Mouse (Mus musculus) heart, embryonic 16.5 days (tissue): Measurements from ENCODE around the gene Exoc5. TPM values are rescaled to one million over a fixed set of nuclear protein-coding genes. Genes with fewer than 3 reads are reported as not detected.
A peak's percentile ranks its signal among the peaks of the same experiment; 100 is the strongest.
"Not testable (repeated sequence)": the region's sequence is repeated elsewhere in the genome, so short reads cannot be mapped to it uniquely, and the experiment has no call there.

Experiments
- ATAC-seq: fragments of 200-750 bp; cut with Nextera tagmentation; replicated peaks from 2 replicates; pipeline ENCODE4 v1.8.0; 2017; ENCODE audit warnings: moderate number of reproducible peaks; ENCODE audit not compliant: insufficient read depth, low FRiP score; ENCODE audit errors: extremely low read depth
- H3K27ac ChIP-seq: fragments of 300-500 bp; sonication (generic); 2 replicates; pipeline ENCODE4 v1.5.1; 2014; ENCODE audit warnings: mild to moderate bottlenecking, low read length, control low read depth, moderate library complexity
- H3K27me3 ChIP-seq: fragments of 300-500 bp; sonication (generic); 2 replicates; pipeline ENCODE4 v1.6.1; 2014; ENCODE audit warnings: low read length, mixed read lengths; ENCODE audit not compliant: control insufficient read depth, insufficient read depth
- H3K36me3 ChIP-seq: fragments of 300-500 bp; sonication (generic); 2 replicates; pipeline ENCODE4 v1.6.1; 2014; ENCODE audit not compliant: control insufficient read depth, insufficient read depth
- H3K4me1 ChIP-seq: fragments of 300-500 bp; sonication (generic); 2 replicates; pipeline ENCODE4 v1.6.1; 2014; ENCODE audit warnings: low read length, mixed read lengths; ENCODE audit not compliant: control insufficient read depth, insufficient read depth
- H3K4me2 ChIP-seq: fragments of 300-500 bp; sonication (generic); 2 replicates; pipeline ENCODE4 v1.6.1; 2014; ENCODE audit warnings: low read depth, mild to moderate bottlenecking, control low read depth, low read length
- H3K4me3 ChIP-seq: fragments of 300-500 bp; sonication (generic); 2 replicates; pipeline ENCODE4 v1.5.1; 2014; ENCODE audit warnings: mild to moderate bottlenecking, control low read depth, low read length
- H3K9ac ChIP-seq: fragments of 300-500 bp; sonication (generic); 2 replicates; pipeline ENCODE4 v1.6.1; 2014; ENCODE audit warnings: low read length, control low read depth
- H3K9me3 ChIP-seq: fragments of 300-500 bp; sonication (generic); replicated peaks from 2 replicates; pipeline ENCODE4 v1.6.1; 2016; ENCODE audit warnings: low read length; ENCODE audit not compliant: control insufficient read depth
- WGBS: fragments of 180-500 bp; shearing (Covaris S2); extraction: QIAGEN DNeasy Blood & Tissue Kit; methylation state at CpG from one replicate; pipeline ENCODE4 v1.1.7; 2014; 5-methylcytosine and 5-hydroxymethylcytosine counted together
- polyA plus RNA-seq: library from polyadenylated mRNA; unstranded; fragments of >200 nt; fragmentation: Nextera tagmentation; extraction: Ambion mirVana; gene quantifications from 2 replicates; pipeline ENCODE4 v1.2.1, GENCODE M21; 2015

Gene Exoc5
- polyA plus RNA-seq: 31.5 and 35.3 TPM in 2 replicates

DNA sequence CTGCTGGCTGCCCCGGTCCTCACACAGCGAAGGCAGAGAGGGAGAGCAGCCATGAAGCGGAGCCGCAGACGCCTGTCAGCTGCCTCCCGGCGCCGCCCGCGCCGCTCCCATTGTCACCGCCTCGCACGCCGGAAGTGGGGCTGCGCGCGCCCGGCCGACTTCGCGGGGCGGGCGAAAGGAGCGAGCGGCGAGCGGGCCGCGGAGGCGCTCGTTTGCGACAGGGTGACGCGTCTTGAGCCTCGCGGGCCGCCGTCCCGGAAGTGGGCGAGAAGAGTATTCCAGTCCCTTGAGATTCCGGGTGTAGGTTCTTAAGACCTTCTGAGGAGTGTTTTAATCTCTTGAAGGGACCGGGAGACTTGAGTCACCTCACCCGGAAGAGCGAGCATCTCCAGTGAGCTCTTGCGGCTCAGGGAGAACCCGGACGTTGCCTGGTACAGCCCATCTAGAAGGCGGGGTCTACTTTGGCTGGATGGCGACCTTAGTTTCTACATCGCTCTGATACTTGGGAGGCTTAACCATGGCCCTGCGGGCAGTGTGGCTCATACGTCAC lies at the start of gene Exoc5:
Gene Exoc5, minus strand, starts transcription at position 380 of the 550 bp plus-strand sequence.
- no peaks in the 10 kb centered on the region for H3K36me3 ChIP-seq
- peak within 1 kb of the TSS; percentile 88 for H3K9ac ChIP-seq
- WGBS: under 1% methylated on average over 52 of the region's 53 CpGs
- no peaks in the 10 kb centered on the region for H3K27me3 ChIP-seq
- peak; percentile 97 for ATAC-seq
- H3K4me1 ChIP-seq: peaks cover 13% of the 10 kb centered on the region
- no peaks in the 10 kb centered on the region for H3K9me3 ChIP-seq
- H3K4me3 ChIP-seq: peak within 1 kb of the TSS; percentile 79
- peak within 1 kb of the TSS; percentile 78 for H3K4me2 ChIP-seq
- H3K27ac ChIP-seq: peak within 1 kb of the TSS; percentile 95

DNA sequence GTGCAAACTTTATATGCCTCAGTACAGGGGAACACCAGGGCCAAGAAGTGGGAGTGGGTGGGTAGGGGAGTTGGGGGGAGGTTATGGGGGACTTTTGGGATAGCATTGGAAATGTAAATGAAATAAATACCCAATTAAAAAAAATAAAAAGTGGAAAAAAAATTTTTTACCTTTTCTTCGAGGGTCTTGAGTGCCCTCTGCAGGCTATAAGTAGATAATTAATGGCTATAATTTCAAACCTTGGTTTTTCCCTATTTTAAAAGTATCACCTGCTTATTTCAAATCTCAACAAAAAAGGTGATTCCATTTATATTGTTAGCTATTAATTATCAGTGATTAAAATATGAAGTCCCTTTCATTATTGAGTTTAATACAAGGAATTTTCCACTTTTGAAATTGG lies 25.3 kb upstream of the Exoc5 start:
- H3K4me2 ChIP-seq, H3K4me1 ChIP-seq, H3K36me3 ChIP-seq, H3K27ac ChIP-seq, H3K9ac ChIP-seq, H3K4me3 ChIP-seq, ATAC-seq, H3K9me3 ChIP-seq, H3K27me3 ChIP-seq: not testable (repeated sequence)
- 53% methylated on average over 1 of the region's 1 CpGs for WGBS

DNA sequence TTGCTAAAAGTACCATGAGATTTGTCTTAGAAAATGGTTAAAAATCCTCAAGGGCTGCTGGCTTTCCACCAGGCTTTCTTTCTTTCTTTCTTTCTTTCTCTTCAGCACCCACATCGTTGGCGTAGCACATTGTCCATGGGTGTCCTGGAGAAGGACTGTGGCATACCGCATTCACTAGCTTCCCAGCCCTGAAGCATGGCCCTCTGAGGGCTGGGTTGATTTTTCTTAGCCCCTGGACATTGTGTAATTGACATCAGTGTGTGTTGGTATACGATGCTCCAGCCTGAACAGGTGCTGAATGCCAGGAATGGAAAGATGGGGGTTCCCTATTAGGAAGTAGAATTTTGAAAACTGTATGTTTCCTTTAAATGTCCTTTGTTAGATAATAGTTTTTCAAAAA lies 24.8 kb upstream of the Exoc5 start:
- Histone ChIP-seq H3K36me3 (peaks cover 12% of the 10 kb centered on the region), H3K9me3 (no peaks in the 10 kb centered on the region), H3K27me3 (no peaks in the 10 kb centered on the region), H3K4me3 (no peak overlapping the region), H3K4me2 (no peak overlapping the region), H3K27ac (no peak overlapping the region), H3K9ac (no peak overlapping the region), H3K4me1 (no peaks in the 10 kb centered on the region)
- no peak for ATAC-seq
- 90% methylated on average over 4 of the region's 4 CpGs for WGBS

DNA sequence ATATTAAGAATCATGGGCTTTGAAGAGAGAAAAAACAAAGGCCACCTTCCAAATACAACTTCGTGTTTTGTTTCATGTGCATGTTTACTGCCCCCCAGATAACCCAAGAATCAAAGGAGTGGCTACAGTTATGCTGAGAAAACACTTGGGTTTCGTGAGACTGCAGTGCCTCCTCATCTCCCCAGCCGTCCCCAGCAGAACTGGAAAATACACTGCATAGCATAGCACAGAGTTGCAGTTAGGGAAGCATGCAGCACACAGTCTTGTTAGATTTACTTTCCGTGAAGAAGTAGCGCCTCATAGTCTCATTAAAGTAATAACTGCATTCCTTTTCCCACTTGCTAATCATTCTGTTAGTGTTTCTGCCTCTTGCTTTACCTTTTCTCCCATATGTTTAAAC lies 23.6 kb upstream of the Exoc5 start:
- ATAC-seq: no peak
- no peak overlapping the region for H3K4me3 ChIP-seq
- no peaks in the 10 kb centered on the region for H3K4me1 ChIP-seq
- H3K27me3 ChIP-seq: no peaks in the 10 kb centered on the region
- no peak overlapping the region for H3K4me2 ChIP-seq
- WGBS: 68% methylated on average over 5 of the region's 5 CpGs
- H3K9ac ChIP-seq: no peak overlapping the region
- H3K9me3 ChIP-seq: no peaks in the 10 kb centered on the region
- no peak overlapping the region for H3K27ac ChIP-seq
- peaks cover 12% of the 10 kb centered on the region for H3K36me3 ChIP-seq

DNA sequence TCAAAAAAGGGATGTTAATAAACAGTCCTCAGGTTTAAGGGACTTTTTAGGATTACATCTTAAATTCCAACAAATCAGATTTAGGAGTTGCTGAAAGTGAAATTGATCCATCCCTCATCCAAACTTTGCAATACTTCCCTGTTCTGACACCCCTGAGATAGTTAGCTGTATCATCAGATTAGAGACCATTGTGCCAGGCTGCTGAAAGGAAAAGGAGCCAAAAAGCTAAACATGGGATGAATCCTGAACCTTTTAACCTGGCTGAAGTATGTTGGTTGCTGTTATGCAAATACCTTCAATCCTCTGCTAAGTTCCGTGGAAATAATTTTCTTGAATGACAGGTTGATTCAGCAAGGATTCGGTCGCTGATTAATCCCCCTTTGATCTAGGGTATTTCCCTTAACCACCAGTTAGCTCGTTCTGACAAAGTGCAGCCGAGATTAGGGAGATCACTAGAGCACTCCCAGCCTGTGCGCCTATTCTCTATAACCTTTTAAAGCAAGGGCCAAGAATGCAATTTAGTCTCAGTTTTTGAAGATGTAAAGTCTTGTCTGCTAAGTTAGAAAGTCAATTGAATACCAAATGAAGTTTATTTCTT lies 23.1 kb upstream of the Exoc5 start:
- WGBS: 40% methylated on average over 6 of the region's 6 CpGs
- no peak overlapping the region for H3K4me2 ChIP-seq
- H3K4me3 ChIP-seq: no peak overlapping the region
- ATAC-seq: no peak
- H3K9ac ChIP-seq: no peak overlapping the region
- H3K4me1 ChIP-seq: no peaks in the 10 kb centered on the region
- H3K27me3 ChIP-seq: no peaks in the 10 kb centered on the region
- H3K9me3 ChIP-seq: no peaks in the 10 kb centered on the region
- peaks cover 12% of the 10 kb centered on the region for H3K36me3 ChIP-seq
- no peak overlapping the region for H3K27ac ChIP-seq

DNA sequence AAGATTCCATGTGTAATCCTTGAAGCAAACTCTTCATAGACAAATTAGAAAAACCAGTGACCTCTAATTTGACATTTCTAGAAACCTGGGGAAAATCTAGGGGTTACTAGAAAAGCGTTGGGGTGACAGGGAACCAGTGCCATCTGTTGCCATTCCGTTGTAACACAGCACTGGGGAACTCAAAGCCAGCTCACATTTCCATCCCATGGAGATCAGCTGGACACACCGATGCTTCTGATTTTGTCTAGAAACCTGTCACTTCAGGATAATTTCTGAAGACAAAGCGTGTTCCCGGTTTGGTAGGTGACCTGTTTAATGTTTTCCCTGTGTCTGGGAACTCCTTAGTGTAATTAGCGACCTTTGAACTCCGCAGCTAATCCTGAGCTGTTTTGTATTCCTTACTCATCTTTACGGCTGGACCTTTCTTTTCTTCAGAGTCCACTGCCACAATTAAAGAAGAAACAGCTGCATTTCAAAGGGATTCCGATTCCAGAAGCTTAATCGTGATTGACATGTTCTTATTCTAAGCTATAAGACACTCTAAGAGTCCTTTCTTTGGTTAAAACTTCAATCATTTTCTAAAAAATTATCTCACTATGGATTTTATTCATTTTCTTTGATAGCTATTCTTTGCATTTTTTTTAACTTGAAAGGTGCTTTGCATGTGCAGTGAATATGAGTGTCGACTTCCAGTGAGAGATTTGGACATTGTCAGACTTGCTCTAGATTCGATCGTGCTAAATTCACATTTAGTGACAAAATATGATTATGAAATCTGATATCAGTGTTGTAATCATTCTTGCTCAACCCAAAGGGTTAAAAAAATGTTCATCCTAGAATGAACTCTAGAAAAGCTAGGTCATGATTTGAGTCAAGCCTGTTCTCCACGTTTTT lies 21.9 kb upstream of the Exoc5 start:
- H3K4me2 ChIP-seq: no peak overlapping the region
- H3K4me1 ChIP-seq: no peaks in the 10 kb centered on the region
- no peak overlapping the region for H3K27ac ChIP-seq
- no peak overlapping the region for H3K4me3 ChIP-seq
- H3K27me3 ChIP-seq: no peaks in the 10 kb centered on the region
- no peak overlapping the region for H3K9ac ChIP-seq
- no peak for ATAC-seq
- no peaks in the 10 kb centered on the region for H3K9me3 ChIP-seq
- H3K36me3 ChIP-seq: peaks cover 12% of the 10 kb centered on the region
- 83% methylated on average over 14 of the region's 14 CpGs for WGBS

DNA sequence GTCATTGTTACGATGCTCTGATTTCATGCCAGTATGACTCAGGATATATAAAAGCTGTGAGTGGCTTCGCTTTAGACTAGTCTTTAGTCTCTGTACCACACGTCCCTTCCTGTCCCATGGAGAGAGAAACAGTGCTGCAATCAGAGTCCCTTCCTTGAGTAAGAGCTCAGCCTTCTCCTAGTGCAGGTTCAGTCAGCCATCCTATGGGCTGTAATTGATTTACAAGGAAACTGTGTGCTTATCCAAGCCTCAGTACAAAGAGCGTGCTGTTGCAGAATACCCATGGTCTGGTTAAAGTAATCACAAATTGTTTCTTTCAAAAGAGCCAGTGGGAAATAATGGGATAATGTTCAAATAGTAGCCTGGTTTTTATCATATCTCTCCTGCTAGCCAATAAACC lies 20.1 kb upstream of the Exoc5 start:
- Histone ChIP-seq H3K4me2 (no peak overlapping the region), H3K36me3 (peaks cover 14% of the 10 kb centered on the region), H3K27ac (no peak overlapping the region), H3K9ac (no peak overlapping the region), H3K4me1 (no peaks in the 10 kb centered on the region), H3K27me3 (no peaks in the 10 kb centered on the region), H3K4me3 (no peak overlapping the region), H3K9me3 (no peaks in the 10 kb centered on the region)
- WGBS: 86% methylated on average over 4 of the region's 4 CpGs
- no peak for ATAC-seq

DNA sequence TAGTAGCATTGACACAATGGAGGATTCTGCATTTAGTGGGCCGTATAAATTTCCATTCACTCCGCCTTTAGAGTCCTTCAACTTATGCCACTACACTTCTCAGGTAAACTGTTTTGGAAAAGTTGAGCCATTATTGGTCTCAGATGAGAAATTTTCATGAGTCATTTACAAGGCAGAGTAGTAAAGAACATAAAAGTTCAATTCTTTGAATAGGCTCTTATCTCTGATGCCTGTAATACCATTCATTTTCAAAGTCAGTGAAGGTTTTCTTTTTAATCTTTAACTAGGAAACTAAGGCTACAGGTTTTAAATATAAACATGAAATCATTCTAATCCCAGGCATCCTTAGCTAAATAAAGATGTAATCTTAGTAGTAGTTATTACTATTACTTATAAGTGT lies 12.4 kb upstream of the Exoc5 start:
- Histone ChIP-seq H3K9me3 (no peaks in the 10 kb centered on the region), H3K27ac (no peak overlapping the region), H3K4me2 (no peak overlapping the region), H3K4me3 (no peak overlapping the region), H3K36me3 (peaks cover 14% of the 10 kb centered on the region; the same call in 1 of the 2 replicates), H3K4me1 (no peaks in the 10 kb centered on the region), H3K27me3 (no peaks in the 10 kb centered on the region), H3K9ac (no peak overlapping the region)
- WGBS: 90% methylated on average over 2 of the region's 2 CpGs
- ATAC-seq: no peak

DNA sequence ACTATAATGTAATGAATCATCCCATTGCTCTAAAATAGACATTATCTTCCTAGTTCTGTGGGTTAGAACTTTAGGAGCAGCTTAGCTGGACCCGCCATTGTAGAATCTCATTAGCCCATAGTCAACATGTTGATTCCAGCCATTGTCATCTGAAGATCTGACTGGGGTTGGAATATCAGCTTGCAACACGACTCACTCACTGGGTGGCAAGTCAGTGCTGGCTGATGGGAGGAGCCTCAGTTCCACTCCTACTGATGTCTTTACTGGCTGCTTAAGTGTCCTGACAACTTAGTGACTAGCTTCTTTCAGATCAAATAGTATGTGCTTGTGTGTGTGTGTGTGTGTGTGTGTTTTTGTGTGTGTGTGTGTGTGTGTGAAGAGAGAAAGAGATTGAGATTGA lies 7.9 kb upstream of the Exoc5 start:
- no peak overlapping the region for H3K9ac ChIP-seq
- no peak overlapping the region for H3K4me2 ChIP-seq
- peaks cover 12% of the 10 kb centered on the region; the same call in 1 of the 2 replicates for H3K36me3 ChIP-seq
- H3K27me3 ChIP-seq: no peaks in the 10 kb centered on the region
- no peak overlapping the region for H3K4me3 ChIP-seq
- no peaks in the 10 kb centered on the region for H3K4me1 ChIP-seq
- 66% methylated on average over 2 of the region's 2 CpGs for WGBS
- ATAC-seq: no peak
- H3K9me3 ChIP-seq: no peaks in the 10 kb centered on the region
- no peak overlapping the region for H3K27ac ChIP-seq
